Mouse (Mus musculus) embryonic facial prominence, embryonic 14.5 days (tissue): ENCODE results near the gene Ccdc162. TPM values are rescaled to one million over a fixed set of nuclear protein-coding genes. Genes with fewer than 3 reads are reported as not detected.
"Not testable (repeated sequence)": the region's sequence is repeated elsewhere in the genome, so short reads cannot be mapped to it uniquely, and the experiment has no call there.

Source experiments
- ATAC-seq: fragments of 200-750 bp; cut with Nextera tagmentation; 2 replicates; pipeline ENCODE4 v1.8.0; 2017; ENCODE audit warnings: low read depth, moderate number of reproducible peaks, moderate TSS enrichment
- DNase-seq: peaks from one replicate; pipeline ENCODE4 v3.0.0-alpha.2; 2015; ENCODE audit warnings: low spot score
- H3K27ac ChIP-seq: fragments of 300-500 bp; sonication (generic); replicated peaks from 2 replicates; pipeline ENCODE4 v1.5.1; 2014; ENCODE audit warnings: low read depth, mild to moderate bottlenecking, low read length, moderate library complexity
- H3K27me3 ChIP-seq: fragments of 300-500 bp; sonication (generic); replicated peaks from 2 replicates; pipeline ENCODE4 v1.6.1; 2014; ENCODE audit warnings: low read length; ENCODE audit not compliant: control insufficient read depth, insufficient read depth
- H3K36me3 ChIP-seq: fragments of 300-500 bp; sonication (generic); 2 replicates; pipeline ENCODE4 v1.6.1; 2014; ENCODE audit warnings: low read length, mixed read lengths; ENCODE audit not compliant: control insufficient read depth, insufficient read depth
- H3K4me1 ChIP-seq: fragments of 300-500 bp; sonication (generic); 2 replicates; pipeline ENCODE4 v1.6.1; 2014; ENCODE audit warnings: antibody characterized with exemption, low read length; ENCODE audit not compliant: control insufficient read depth, insufficient read depth
- H3K4me2 ChIP-seq: fragments of 300-500 bp; sonication (generic); 2 replicates; pipeline ENCODE4 v1.6.1; 2014; ENCODE audit warnings: low read depth, mild to moderate bottlenecking, low read length, moderate library complexity, mixed read lengths
- H3K4me3 ChIP-seq: fragments of 300-500 bp; sonication (generic); 2 replicates; pipeline ENCODE4 v1.5.1; 2014; ENCODE audit warnings: low read depth, mild to moderate bottlenecking, low read length
- H3K9ac ChIP-seq: fragments of 300-500 bp; sonication (generic); 2 replicates; pipeline ENCODE4 v1.6.1; 2014; ENCODE audit warnings: low read depth, mild to moderate bottlenecking, low read length, moderate library complexity, mixed read lengths
- H3K9me3 ChIP-seq: fragments of 300-500 bp; sonication (generic); 2 replicates; pipeline ENCODE4 v1.6.1; 2016; ENCODE audit warnings: low read length; ENCODE audit not compliant: control insufficient read depth
- WGBS: fragments of 180-500 bp; shearing (Covaris S2); extraction: QIAGEN DNeasy Blood & Tissue Kit; methylation state at CpG from one replicate; pipeline ENCODE4 v1.1.7; 2014; 5-methylcytosine and 5-hydroxymethylcytosine counted together
- polyA plus RNA-seq: library from polyadenylated mRNA; unstranded; fragments of >200 nt; fragmentation: Nextera tagmentation; extraction: Ambion mirVana; gene quantifications from 2 replicates; pipeline ENCODE4 v1.2.1, GENCODE M21; 2014

Gene Ccdc162
- polyA plus RNA-seq, 1 experiment from 2014 or later = 1.6 TPM

GRCm38 (mm10) chr10:41509160-41509559 is 207.3 kb downstream of the Ccdc162 start:
- Histone ChIP-seq H3K9me3 (no peaks in the 10 kb centered on the region), H3K9ac (no peak overlapping the region), H3K4me1 (no peaks in the 10 kb centered on the region), H3K27ac (no peak overlapping the region), H3K4me3 (no peak overlapping the region), H3K4me2 (no peak overlapping the region), H3K27me3 (no peaks in the 10 kb centered on the region), H3K36me3 (no peaks in the 10 kb centered on the region)
- DNase-seq (no peak), ATAC-seq (no peak)
- WGBS = 36% methylated on average over 2 of the region's 2 CpGs

- H3K4me1 ChIP-seq, H3K9me3 ChIP-seq, H3K36me3 ChIP-seq, H3K4me2 ChIP-seq, H3K27ac ChIP-seq, H3K27me3 ChIP-seq, H3K4me3 ChIP-seq, H3K9ac ChIP-seq: not testable (repeated sequence)
- DNase-seq (peak; percentile 92), ATAC-seq (peak; percentile 82)
- WGBS = 2% methylated on average over 3 of the region's 3 CpGs
Measured at GRCm38 (mm10) chr10:41505446-41505845, 211.0 kb downstream of the Ccdc162 start.

- no peak overlapping the region for H3K27ac ChIP-seq
- H3K4me3 ChIP-seq = no peak overlapping the region
- no peaks in the 10 kb centered on the region for H3K4me1 ChIP-seq
- no peak overlapping the region for H3K4me2 ChIP-seq
- DNase-seq = no peak
- ATAC-seq = no peak
- H3K9ac ChIP-seq = no peak overlapping the region
- WGBS = 79% methylated on average over 1 of the region's 1 CpGs
- H3K27me3 ChIP-seq = no peaks in the 10 kb centered on the region
- no peaks in the 10 kb centered on the region for H3K9me3 ChIP-seq
- H3K36me3 ChIP-seq = no peaks in the 10 kb centered on the region
Measured at GRCm38 (mm10) chr10:41504996-41505395, 211.4 kb downstream of the Ccdc162 start.

- 57% methylated on average over 4 of the region's 4 CpGs for WGBS
- H3K9me3 ChIP-seq = no peaks in the 10 kb centered on the region
- no peaks in the 10 kb centered on the region for H3K36me3 ChIP-seq
- no peak overlapping the region for H3K27ac ChIP-seq
- no peaks in the 10 kb centered on the region for H3K4me1 ChIP-seq
- H3K4me3 ChIP-seq = no peak overlapping the region
- H3K9ac ChIP-seq = no peak overlapping the region
- DNase-seq (peak; percentile 51), ATAC-seq (no peak; the same call in 1 of the 2 replicates)
- no peak overlapping the region for H3K4me2 ChIP-seq
- no peaks in the 10 kb centered on the region for H3K27me3 ChIP-seq
Measured at GRCm38 (mm10) chr10:41500941-41501340, 215.5 kb downstream of the Ccdc162 start.

- H3K9me3 ChIP-seq = no peaks in the 10 kb centered on the region
- ATAC-seq (no peak), DNase-seq (no peak)
- H3K27me3 ChIP-seq = no peaks in the 10 kb centered on the region
- peak overlapping the region; percentile 63; the same call in 1 of the 2 replicates for H3K4me3 ChIP-seq
- no peak overlapping the region for H3K9ac ChIP-seq
- H3K4me2 ChIP-seq = peak overlapping the region; percentile 98
- 36% methylated on average over 4 of the region's 4 CpGs for WGBS
- H3K36me3 ChIP-seq = peaks cover 22% of the 10 kb centered on the region
- H3K27ac ChIP-seq = no peak overlapping the region
- peaks cover 12% of the 10 kb centered on the region for H3K4me1 ChIP-seq
Measured at GRCm38 (mm10) chr10:41491111-41491510, 225.3 kb downstream of the Ccdc162 start.

GRCm38 (mm10) chr10:41490518-41490873 is 225.9 kb downstream of the Ccdc162 start:
- peak overlapping the region; percentile 76 for H3K9ac ChIP-seq
- H3K36me3 ChIP-seq = peaks cover 28% of the 10 kb centered on the region
- H3K4me2 ChIP-seq = peak overlapping the region; percentile 98
- peak overlapping the region; percentile 63 for H3K4me3 ChIP-seq
- peak; percentile 24 for ATAC-seq
- H3K27ac ChIP-seq = no peak overlapping the region
- WGBS = under 1% methylated on average over 27 of the region's 29 CpGs
- H3K4me1 ChIP-seq = peaks cover 12% of the 10 kb centered on the region
- no peaks in the 10 kb centered on the region for H3K9me3 ChIP-seq
- H3K27me3 ChIP-seq = no peaks in the 10 kb centered on the region
- no peak for DNase-seq

- peak; percentile 94 for ATAC-seq
- Histone ChIP-seq H3K9me3 (no peaks in the 10 kb centered on the region), H3K27ac (peak within 1 kb of the TSS; percentile 77), H3K27me3 (no peaks in the 10 kb centered on the region), H3K4me3 (peak within 1 kb of the TSS; percentile 63), H3K4me1 (peaks cover 12% of the 10 kb centered on the region), H3K36me3 (peaks cover 34% of the 10 kb centered on the region), H3K4me2 (peak within 1 kb of the TSS; percentile 98), H3K9ac (peak within 1 kb of the TSS; percentile 76)
- DNase-seq = peak; percentile 96
- under 1% methylated on average over 30 of the region's 50 CpGs for WGBS
Measured at GRCm38 (mm10) chr10:41489708-41490517, 226.5 kb downstream of the Ccdc162 start, which contains the start of the genes Smpd2 and Ppil6. Smpd2 (minus strand) TSS chr10:41490369. Ppil6 (plus strand) TSS chr10:41490439.

- DNase-seq (no peak), ATAC-seq (no peak)
- peaks cover 12% of the 10 kb centered on the region for H3K4me1 ChIP-seq
- peak overlapping the region; percentile 98 for H3K4me2 ChIP-seq
- no peak overlapping the region for H3K27ac ChIP-seq
- H3K9me3 ChIP-seq = no peaks in the 10 kb centered on the region
- peak overlapping the region; percentile 63 for H3K4me3 ChIP-seq
- no peaks in the 10 kb centered on the region for H3K27me3 ChIP-seq
- WGBS = 29% methylated on average over 8 of the region's 8 CpGs
- peak overlapping the region; percentile 76 for H3K9ac ChIP-seq
- peaks cover 40% of the 10 kb centered on the region for H3K36me3 ChIP-seq
Measured at GRCm38 (mm10) chr10:41489294-41489693, 227.1 kb downstream of the Ccdc162 start.

GRCm38 (mm10) chr10:41488877-41489276 is 227.6 kb downstream of the Ccdc162 start:
- peak overlapping the region; percentile 98 for H3K4me2 ChIP-seq
- H3K9me3 ChIP-seq = no peaks in the 10 kb centered on the region
- DNase-seq = no peak
- WGBS = 47% methylated on average over 7 of the region's 7 CpGs
- no peaks in the 10 kb centered on the region for H3K27me3 ChIP-seq
- H3K4me1 ChIP-seq = peaks cover 12% of the 10 kb centered on the region
- no peak for ATAC-seq
- H3K27ac ChIP-seq = no peak overlapping the region
- peak overlapping the region; percentile 63 for H3K4me3 ChIP-seq
- peak overlapping the region; percentile 76 for H3K9ac ChIP-seq
- peaks cover 44% of the 10 kb centered on the region for H3K36me3 ChIP-seq
